Mouse (Mus musculus): Measurements from ENCODE around the gene Pcif1.
A peak's percentile ranks its signal among the peaks of the same experiment; 100 is the strongest.

The Pcif1 gene

DNA sequence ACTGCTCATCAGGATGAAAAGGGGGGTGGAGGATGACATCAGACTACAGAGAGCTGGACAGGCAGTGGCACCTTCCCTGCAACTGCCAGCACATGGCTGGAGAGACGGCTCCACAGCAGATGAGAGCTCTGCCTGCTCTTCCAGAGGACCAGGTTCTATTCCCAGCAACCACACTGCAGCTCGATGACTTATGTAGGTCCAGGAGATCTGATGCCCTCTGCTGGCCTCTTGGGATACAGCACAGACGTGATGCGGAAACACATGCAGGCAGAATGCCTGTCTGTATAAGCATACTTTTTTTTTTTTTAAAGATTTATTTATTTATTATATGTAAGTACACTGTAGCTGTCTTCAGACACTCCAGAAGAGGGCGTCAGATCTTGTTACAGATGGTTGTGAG, 39.2 kb downstream of the Pcif1 start:
- DNase-seq (ENCODE audit: low read depth, low spot score) = peak; percentile 73

DNA sequence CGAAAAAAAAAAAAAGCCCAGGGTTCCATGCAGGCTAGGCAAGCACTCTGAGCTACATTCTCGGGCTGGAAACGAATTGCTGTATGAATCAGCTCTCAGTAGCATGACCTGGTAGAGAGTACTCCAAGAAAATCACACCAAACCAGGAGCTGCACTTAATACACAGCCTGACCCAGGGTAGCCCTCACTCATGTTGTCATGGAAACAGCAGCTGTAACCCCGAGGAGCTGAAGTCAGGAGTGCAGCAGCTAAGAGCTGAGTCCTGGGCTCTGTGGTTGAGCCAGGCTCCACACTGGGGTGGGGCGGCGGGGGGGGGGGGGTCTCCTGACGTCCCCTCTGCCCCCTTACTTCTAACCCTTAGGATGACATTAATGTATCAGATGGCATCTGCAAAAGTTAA, 42.9 kb downstream of the Pcif1 start:
- no peak for DNase-seq (ENCODE audit: low read depth, low spot score)

DNA sequence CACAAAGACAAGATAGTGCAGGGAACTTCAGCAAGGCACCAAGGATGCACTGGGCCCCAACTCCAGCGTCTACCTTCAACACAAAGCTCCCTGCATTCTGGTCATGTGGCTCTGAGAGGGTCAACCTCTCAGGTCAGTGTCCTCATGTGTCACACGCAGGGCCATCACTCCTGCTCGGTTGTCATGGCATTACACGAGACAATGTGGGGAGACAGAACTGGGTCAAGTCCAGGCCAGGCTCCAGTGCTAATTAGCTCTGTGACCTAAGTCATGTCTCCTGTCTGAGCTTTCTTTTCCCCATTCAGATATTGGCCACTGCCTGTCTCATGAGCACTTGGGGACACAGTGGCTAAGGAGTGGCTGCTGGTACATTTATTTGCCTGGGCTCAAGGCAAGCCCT, 44.2 kb downstream of the Pcif1 start:
- no peak for DNase-seq (ENCODE audit: low read depth, low spot score)

DNA sequence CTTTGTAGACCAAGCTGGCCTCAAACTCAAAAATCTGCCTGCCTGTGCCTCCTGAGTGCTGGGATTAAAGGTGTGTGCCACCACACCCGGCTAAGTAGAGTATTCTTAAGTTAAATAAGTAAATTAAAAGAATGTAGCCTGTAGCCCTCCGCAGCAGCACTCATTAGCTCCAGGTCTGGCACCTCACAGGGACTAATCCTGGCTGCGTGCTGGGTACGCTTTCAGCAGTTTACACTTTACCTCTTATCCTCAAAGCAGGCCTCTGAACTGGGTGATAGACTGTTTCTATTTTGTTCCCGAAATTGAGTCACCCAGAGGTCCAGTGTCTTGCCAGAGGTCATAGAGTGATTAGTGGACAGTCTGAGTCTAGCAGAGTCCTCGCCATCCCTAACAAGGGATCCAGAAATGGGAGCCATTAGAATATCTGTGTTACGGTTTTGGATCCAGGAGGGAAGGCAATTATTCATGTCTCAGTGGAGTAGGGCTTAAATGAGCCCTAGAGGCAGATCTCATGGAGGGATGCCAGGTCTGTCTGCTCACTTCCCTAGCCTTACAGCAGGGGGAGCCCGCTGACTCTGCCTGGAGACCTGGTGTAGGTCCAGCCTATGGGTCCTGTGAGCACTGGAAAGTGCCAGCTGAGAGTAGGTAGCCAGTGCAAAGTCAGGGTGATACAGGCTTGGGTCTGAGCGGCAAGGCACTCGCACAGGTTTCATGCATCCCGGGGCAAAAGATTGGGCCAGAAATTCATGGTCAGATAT, 45.2 kb downstream of the Pcif1 start:
- peak; percentile 95 for DNase-seq (ENCODE audit: low read depth, low spot score)

DNA sequence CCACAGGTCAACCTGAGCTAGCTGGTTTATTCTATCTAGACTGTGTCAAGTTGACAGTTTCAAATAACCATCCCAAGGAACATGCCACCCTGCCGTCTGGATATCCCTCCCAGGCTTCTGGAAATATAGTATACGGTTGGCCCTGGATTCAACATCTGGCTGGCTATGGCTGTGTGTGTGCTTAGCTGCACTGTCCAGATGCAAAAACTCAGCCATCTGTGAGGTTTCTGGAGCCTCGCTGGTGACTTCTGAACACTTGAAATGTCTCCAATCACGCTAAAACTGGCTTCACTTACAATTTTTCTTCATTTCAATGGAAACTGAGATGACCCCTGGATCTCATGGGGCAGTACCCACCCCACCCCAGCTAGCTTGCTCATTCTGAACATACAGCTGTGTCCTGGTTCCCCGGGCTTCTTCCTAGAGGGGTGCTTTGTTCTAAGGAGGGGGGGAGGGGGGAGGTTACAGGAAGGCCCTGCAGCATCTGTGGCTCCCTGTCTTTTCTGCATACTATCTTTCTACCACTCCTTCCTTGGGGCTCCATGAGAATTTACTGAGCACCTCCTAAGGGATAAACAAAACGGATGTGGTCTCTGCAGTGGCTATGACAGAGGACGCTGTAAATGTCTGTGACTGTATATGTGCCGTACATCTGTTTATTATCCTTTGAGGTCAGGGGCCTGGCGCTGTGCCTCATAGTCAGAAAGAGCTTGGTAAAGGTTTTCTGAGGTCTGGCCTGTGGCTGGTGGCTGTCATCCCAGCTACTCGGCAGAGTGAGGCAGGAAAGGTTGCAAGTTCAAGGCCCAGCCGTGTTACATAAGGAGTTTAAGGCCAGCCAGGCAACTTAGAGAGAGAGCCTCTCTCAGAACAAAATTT, 51.8 kb downstream of the Pcif1 start:
- no peak for DNase-seq (ENCODE audit: low read depth, low spot score)

DNA sequence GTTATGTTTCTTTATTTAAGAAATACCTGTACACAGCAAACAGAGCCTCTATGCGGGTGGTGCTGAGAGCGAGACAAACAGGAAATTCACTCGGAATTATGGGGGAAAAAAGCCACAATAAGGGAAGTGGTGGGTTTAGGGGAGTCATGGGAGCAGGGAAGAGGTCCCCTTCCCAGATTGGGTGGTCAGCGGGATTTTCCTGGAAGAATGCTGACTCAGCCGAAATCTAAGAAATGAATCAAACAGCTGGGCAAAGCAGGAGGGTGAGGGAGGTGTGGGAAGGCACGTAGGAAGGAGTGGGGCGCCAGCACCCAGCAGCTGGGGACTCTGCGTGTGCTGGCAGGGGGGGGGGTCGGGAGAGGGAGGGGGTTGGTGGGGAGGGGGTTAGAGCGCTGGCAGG, 54.4 kb downstream of the Pcif1 start:
- DNase-seq (ENCODE audit: low read depth, low spot score) = no peak

DNA sequence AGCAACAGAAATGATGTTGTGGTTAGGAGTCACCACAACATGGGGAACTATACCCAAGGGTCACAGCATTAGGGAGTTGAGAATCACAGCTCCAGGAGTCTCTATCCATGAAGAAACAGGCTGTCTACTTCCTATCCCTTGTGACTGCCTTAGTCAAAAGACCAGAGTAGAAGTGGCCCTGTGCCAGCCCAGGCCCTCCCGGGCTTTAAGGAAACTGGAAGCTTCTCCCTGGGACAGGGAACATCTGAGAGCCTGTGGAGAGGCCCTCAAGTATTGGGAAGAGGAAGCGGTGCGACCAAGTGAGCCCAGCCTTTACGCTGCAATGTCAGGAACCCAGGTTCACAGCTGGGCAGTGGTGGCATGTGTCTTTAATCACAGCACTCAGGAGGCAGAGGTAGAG, 56.9 kb downstream of the Pcif1 start:
- DNase-seq (ENCODE audit: low read depth, low spot score) = no peak

DNA sequence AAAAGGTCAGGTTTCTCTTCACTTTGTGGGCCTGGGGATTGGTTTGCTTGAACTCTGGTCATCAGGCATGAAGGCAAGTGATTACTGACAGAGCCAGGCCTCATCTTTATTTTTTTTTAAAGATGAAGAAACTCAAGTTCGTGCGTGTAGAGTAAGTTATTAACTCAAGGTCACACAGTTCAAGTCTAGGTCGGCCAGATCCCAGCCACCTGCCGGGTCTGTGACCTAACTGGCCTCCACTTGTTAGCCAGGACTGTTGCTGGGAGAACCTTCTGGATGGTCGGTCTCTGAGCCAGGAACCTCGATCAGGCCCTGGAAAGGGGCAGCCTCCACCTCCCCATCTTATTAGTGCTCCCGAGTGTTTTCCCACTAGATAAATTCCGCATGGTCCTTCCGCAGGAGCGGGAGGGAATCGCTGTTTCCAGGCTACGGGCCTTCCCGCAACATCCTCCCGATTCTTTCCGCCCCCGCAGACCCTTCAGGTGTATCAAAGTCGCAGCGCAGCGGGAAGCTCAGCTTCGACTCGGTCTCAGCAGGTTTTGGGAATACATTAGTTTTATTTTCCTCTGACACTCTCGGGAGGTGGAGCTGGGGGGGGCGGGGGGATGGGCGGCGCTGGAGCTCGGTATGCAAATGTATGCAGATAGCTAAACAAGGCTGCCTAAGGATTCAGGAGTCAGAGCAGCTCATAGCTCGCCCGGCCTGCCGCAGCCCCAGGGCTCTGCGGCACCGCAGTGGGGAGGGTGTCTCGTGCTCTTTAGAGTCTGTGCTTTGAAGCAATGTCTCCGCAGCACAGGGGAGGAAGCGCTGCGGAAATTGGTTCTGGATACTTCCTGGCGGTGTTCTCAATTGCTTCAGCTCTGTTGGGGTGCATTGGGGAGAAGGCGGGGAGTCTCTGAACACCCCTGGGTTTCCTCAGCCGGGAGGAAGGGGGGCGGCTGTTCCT, 59.3 kb downstream of the Pcif1 start:
- peak; percentile 92 for DNase-seq (ENCODE audit: low read depth, low spot score)

DNA sequence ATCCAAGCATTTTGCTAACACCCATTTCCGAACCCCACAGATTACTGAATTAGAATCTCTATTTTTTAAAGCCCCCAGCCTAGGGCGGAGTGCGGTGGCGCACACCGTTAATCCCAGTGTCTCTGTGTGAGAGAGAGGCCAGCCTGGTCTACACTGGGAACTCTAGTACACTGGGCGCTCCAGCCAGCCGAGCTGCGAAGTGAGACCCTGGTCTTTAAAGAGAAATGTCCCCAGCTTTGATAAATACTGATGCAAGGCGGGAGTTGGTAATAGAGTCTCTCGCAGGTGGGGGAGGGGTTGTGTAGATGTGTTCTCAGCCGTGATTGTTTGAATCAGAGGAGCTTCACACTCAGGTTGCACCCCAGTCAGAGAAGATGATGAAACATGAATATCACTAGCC, 60.0 kb downstream of the Pcif1 start:
- DNase-seq (ENCODE audit: low read depth, low spot score) = peak; percentile 53

DNA sequence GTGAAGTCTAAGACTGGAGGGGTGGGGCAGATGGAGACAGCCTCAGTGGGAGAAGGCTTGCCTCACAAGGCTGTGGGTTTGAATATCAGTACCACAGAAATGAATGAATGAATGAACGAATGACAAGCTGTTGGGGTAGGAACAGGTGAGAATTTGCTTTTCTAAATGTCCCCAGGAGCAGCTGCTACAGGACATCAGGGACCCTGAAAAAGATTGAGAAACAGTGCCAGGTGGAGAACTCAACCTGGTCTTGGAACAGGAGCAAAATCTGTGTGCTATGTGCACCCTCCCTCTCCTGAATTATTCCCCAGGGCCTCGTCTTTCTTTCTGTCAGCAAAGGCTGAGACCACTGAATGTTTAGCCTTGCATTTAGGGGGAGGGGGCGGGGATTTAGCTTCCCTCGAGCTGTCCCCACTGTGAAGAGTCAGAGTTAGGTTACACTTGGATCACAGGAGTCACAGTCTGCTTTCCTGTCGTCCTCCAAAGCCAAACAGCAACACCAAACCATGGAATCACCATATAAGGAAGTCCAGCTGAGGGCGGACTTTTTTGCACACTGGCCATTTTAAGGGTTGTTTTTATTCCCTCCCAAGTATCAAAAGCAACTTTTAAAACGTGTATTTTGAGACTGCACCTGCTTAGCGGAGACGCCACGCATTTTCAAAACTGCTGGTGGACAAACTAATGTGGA, 61.2 kb downstream of the Pcif1 start, which contains the start of gene Mmp9:
Mmp9 (plus strand) TSS at position 641 of the 691 bp plus-strand sequence.
- no peak for DNase-seq (ENCODE audit: low read depth, low spot score)

DNA sequence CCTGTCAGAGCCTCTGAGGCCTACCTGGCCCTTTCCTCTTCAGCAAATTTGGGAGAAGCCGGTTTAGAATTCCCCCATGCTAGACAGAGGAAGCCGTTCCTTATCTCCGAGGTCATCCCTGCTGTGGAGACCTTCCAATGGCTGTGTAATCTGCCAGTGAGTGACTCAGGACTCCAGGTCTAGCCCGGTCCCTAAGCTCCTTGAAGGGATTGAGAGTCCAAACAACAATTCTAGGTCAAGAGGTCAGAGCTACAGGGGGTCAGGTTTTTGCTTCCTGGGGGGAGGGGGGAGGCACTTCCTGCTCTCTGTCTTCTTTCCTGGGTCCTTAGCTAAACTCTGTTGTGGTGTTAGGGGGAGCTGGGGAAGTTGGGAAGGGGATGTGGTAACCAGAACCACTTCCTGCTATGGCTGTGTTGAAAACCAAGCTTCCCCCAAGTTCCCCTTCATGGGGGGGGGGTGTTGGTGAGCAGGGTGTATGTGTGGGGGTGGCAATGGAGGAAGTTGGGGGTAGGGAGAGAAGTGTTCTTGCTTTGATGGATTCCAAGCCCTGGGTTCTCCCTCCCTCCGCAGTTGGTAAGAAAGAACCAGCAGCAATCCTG, 63.7 kb downstream of the Pcif1 start:
- peak; percentile 26 for DNase-seq (ENCODE audit: low read depth, low spot score)
